Mouse (Mus musculus) forebrain, embryonic 16.5 days (tissue): ENCODE measurements at regions not wholly inside any gene's neighbourhood (a gene's known extent, or its start where the extent isn't known, plus 50 kb on each side); places are given as distances from the start of the nearest gene placed in this dataset.
"Not testable (repeated sequence)": the region's sequence is repeated elsewhere in the genome, so short reads cannot be mapped to it uniquely, and the experiment has no call there.

Experiments
- ATAC-seq: fragments of 200-750 bp; cut with Nextera tagmentation; 2 replicates; pipeline ENCODE4 v1.8.0; 2017; ENCODE audit warnings: mild to moderate bottlenecking, moderate library complexity
- H3K27ac ChIP-seq: fragments of 300-500 bp; sonication (generic); 2 replicates; pipeline ENCODE4 v1.5.1; 2014; ENCODE audit warnings: low read length, control low read depth
- H3K27me3 ChIP-seq: fragments of 300-500 bp; sonication (generic); replicated peaks from 2 replicates; pipeline ENCODE4 v1.6.1; 2014; ENCODE audit warnings: low read length; ENCODE audit not compliant: control insufficient read depth, insufficient read depth
- H3K36me3 ChIP-seq: fragments of 300-500 bp; sonication (generic); 2 replicates; pipeline ENCODE4 v1.6.1; 2014; ENCODE audit not compliant: control insufficient read depth, insufficient read depth
- H3K4me1 ChIP-seq: fragments of 300-500 bp; sonication (generic); replicated peaks from 2 replicates; pipeline ENCODE4 v1.6.1; 2014; ENCODE audit warnings: low read length; ENCODE audit not compliant: control insufficient read depth, insufficient read depth
- H3K4me2 ChIP-seq: fragments of 300-500 bp; sonication (generic); 2 replicates; pipeline ENCODE4 v1.6.1; 2014; ENCODE audit warnings: mild to moderate bottlenecking, low read length, control low read depth
- H3K4me3 ChIP-seq: fragments of 300-500 bp; sonication (generic); replicated peaks from 2 replicates; pipeline ENCODE4 v1.5.1; 2014; ENCODE audit warnings: mild to moderate bottlenecking, low read length, control low read depth
- H3K9ac ChIP-seq: fragments of 300-500 bp; sonication (generic); replicated peaks from 2 replicates; pipeline ENCODE4 v1.6.1; 2014; ENCODE audit warnings: low read depth, low read length, control low read depth
- H3K9me3 ChIP-seq: fragments of 300-500 bp; sonication (generic); 2 replicates; pipeline ENCODE4 v1.6.1; 2016; ENCODE audit warnings: low read length; ENCODE audit not compliant: control insufficient read depth
- WGBS: fragments of 180-500 bp; shearing (Covaris S2); extraction: QIAGEN DNeasy Blood & Tissue Kit; methylation state at CpG from one replicate; pipeline ENCODE4 v1.1.7; 2014; 5-methylcytosine and 5-hydroxymethylcytosine counted together

DNA sequence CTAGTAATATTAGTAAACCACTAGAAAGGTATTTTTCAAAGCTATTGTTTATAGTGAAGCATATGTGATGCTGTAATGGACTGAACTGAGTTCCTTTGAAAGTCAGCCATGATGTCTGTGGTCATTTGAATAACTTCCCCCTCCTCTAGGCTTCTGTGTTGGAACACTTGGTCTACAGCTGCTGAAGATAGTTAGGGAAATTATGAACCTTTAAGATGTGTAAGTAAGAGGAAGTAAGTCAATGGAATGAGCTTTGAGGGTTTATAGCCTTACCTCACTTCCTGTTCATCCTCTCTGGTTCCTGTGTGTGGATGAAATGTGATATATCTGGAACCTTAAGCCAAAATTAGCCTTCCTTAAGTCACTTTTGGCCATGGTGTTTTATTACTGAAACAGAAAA, 145.7 kb upstream of the Tmem229a start:
- Histone ChIP-seq H3K27ac (no peak overlapping the region), H3K4me3 (no peak overlapping the region), H3K9me3 (no peaks in the 10 kb centered on the region), H3K4me2 (no peak overlapping the region), H3K27me3 (no peaks in the 10 kb centered on the region), H3K9ac (no peak overlapping the region), H3K36me3 (no peaks in the 10 kb centered on the region), H3K4me1 (no peaks in the 10 kb centered on the region)
- ATAC-seq: no peak

DNA sequence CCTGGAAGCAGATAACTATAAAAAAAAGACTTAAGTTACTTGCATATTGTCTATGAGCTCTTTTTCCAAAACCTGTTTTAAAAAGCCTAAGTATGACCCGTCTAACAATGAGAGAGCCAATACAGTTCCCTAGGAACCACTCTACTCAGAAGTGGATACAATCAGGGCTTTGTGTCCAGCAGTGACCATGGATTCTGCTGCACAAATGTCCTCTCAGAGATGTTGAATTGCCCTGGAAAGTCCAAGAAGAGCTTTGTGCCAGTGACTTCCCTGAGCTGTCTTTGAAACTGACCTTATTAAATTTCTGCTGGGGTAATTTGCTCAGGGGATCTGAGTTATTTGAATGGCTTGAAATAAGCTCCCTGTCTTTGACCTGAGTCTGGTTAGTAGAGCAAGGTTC, 131.1 kb upstream of the Tmem229a start:
- no peak overlapping the region for H3K4me2 ChIP-seq
- no peaks in the 10 kb centered on the region for H3K36me3 ChIP-seq
- no peak overlapping the region for H3K4me3 ChIP-seq
- WGBS: 68% methylated on average over 1 of the region's 1 CpGs
- no peak overlapping the region for H3K27ac ChIP-seq
- no peaks in the 10 kb centered on the region for H3K27me3 ChIP-seq
- H3K9ac ChIP-seq: no peak overlapping the region
- no peaks in the 10 kb centered on the region for H3K9me3 ChIP-seq
- H3K4me1 ChIP-seq: no peaks in the 10 kb centered on the region
- no peak for ATAC-seq

DNA sequence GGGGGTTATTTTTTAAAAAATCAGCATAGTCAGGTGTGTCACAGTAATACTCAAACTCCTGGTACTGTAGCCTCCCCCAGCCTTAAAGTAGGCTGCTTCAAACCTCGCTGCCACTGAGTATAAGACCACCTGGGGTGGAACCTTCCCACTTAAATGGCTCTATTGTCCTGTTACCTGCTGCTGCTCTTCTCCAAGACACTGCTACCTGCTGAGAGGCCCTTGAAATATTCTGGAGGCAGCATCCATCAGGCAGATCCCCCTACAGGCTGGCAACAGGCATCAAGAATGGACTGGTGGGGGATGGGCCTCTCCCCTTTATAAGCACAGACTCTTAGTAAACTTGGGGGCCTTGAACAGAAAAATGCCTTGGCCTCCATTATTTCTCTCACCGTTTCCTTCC, 129.8 kb upstream of the Tmem229a start:
- ATAC-seq: no peak
- no peaks in the 10 kb centered on the region for H3K36me3 ChIP-seq
- H3K4me2 ChIP-seq: no peak overlapping the region

DNA sequence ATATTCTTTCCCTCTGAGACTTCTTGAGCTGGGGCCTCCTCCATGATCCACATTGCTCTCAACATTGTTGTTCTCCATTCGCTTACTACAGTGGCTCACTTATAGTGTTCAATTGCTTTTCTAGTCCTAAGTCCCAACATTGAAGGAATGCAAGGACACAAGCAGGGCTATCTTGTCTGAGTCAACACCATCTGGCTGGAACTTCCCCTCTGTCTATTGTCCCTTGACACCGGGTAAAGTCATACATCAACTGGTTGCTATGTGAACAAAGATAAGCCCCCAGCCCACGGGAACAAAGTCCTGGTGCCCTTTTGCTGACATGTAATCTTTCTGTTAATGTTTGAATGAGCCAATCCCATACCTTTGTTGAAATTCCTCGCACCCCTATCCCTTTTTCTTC, 129.2 kb upstream of the Tmem229a start:
- H3K9me3 ChIP-seq, ATAC-seq: not testable (repeated sequence)
- WGBS: 79% methylated on average over 4 of the region's 4 CpGs

More for the DNA sequence above, 129.8 kb upstream of the Tmem229a start:
- H3K9ac ChIP-seq: no peak overlapping the region
- 75% methylated on average over 2 of the region's 2 CpGs for WGBS
- no peaks in the 10 kb centered on the region for H3K9me3 ChIP-seq
- no peaks in the 10 kb centered on the region for H3K4me1 ChIP-seq
- no peak overlapping the region for H3K4me3 ChIP-seq
- no peaks in the 10 kb centered on the region for H3K27me3 ChIP-seq
- no peak overlapping the region for H3K27ac ChIP-seq

DNA sequence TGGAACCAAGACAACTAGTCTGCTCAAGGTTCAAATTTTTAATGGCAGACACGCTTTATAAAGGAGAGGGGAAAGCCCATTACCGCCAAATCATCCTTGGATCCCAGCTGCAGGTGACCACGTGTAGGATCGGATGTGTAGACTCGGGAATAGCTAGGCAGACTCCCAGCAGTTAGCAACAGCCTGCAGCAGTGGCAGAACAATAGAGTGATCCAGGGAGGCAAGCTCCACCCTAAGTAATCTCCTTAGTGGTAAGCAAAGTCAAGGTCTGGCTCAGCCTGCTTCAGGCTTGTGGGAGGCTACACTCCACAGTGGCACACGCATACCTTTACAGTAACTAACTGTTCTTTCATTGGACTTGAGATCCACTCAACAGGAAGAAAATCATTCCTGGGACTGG, 109.8 kb upstream of the Tmem229a start:
- Histone ChIP-seq H3K9me3 (no peaks in the 10 kb centered on the region), H3K4me2 (no peak overlapping the region), H3K27me3 (no peaks in the 10 kb centered on the region), H3K4me3 (no peak overlapping the region), H3K36me3 (no peaks in the 10 kb centered on the region), H3K27ac (no peak overlapping the region), H3K4me1 (no peaks in the 10 kb centered on the region), H3K9ac (no peak overlapping the region)
- WGBS: 42% methylated on average over 6 of the region's 6 CpGs
- no peak for ATAC-seq

More for the DNA sequence above, 129.2 kb upstream of the Tmem229a start:
- H3K9ac ChIP-seq, H3K4me1 ChIP-seq, H3K36me3 ChIP-seq, H3K27ac ChIP-seq, H3K4me2 ChIP-seq, H3K4me3 ChIP-seq, H3K27me3 ChIP-seq: not testable (repeated sequence)

DNA sequence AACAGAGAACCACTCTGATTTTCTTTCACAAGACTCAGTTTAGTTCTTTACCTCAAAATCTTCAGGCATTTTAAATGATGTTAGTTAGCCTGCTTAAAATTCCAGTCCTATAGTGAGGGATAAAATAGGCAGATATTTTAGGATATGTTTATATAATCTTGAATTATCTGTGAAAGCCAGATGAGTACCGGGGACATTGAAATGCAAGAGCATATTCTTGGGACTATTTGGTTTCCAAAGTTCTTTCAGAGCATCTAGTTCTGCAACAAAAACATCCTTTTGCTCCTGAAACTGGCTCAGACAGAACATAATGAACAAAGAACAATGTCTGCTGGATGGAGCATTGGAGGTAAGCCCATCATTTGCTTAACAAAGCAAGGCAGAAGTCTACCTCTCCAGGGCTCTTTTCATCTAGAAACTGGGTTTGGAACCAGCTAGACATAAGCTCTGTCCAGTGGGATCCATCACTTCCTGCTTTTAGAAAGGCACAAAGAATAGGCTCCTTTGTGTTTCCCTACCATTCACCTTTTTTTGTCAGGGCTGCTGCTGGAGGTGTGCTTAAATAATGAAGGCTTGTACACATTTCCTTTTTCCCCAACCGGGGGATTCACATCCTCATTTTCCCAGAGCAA, 76.9 kb upstream of the Tmem229a start:
- Histone ChIP-seq H3K4me3 (no peak overlapping the region), H3K27me3 (no peaks in the 10 kb centered on the region), H3K9me3 (no peaks in the 10 kb centered on the region), H3K36me3 (no peaks in the 10 kb centered on the region), H3K9ac (no peak overlapping the region), H3K27ac (no peak overlapping the region), H3K4me2 (no peak overlapping the region), H3K4me1 (no peaks in the 10 kb centered on the region)
- WGBS: 11% methylated on average over 2 of the region's 2 CpGs
- no peak for ATAC-seq

DNA sequence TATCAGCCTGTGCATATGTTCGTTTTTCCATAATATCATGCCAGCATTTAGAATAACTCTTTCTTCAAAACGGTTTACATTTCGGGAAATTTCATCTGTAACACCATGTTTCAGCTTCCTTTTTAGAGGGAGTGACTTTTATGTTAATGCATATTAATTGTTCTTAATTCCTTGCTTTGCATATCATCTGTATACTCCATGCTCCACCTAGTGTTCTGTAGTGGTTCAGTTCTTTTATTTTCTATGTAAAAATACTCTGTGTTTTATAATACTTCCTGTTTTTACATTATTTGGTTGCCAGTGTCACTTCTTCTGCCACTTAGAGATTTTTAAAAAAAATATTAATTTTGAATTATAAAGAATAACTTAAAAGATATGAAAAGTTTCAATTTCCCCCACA, 70.9 kb upstream of the Tmem229a start:
- H3K4me1 ChIP-seq: no peaks in the 10 kb centered on the region
- no peak for ATAC-seq
- H3K4me2 ChIP-seq: no peak overlapping the region
- H3K9ac ChIP-seq: no peak overlapping the region
- 87% methylated on average over 3 of the region's 3 CpGs for WGBS
- no peak overlapping the region for H3K4me3 ChIP-seq
- no peaks in the 10 kb centered on the region for H3K27me3 ChIP-seq
- no peaks in the 10 kb centered on the region for H3K36me3 ChIP-seq
- no peaks in the 10 kb centered on the region for H3K9me3 ChIP-seq
- no peak overlapping the region for H3K27ac ChIP-seq

DNA sequence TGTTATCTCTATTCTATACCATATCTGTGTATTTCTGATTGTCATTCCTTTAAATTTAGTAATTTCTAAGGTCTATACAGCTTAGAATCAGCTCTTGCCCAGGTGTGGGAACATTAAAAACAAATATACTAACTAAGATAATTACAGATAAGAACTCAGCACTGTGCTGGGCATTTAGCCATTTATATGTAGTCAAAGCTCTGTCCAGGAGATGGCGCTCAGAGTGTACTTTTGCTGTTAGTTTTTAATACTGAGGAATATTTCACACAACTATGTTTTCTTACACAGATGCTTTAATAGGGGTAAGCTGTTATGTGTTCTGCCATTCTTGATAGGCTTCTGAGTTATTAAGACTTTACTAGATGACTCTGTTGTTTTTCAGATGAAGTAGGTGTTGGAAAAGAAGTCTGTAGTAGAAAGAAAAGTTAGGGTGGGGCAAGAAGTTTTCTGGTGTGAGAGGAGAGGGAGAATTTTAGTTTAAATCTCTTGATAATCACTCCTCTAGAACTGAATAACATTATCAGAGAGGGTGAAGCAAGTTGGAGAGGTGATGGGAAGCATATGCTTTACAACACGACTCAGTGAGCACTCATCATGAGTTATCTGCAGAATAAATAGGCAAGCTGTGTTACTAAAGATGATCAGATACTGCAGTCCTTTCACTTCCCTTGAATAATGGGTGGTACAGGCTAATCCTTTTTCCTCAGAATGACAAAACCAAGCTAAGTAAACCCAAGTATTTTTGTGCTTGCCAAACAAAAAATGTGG, 64.1 kb upstream of the Tmem229a start:
- ATAC-seq: peak; percentile 82
- Histone ChIP-seq H3K4me2 (no peak overlapping the region), H3K27me3 (no peaks in the 10 kb centered on the region), H3K27ac (no peak overlapping the region), H3K9me3 (no peaks in the 10 kb centered on the region), H3K4me3 (no peak overlapping the region), H3K9ac (no peak overlapping the region), H3K36me3 (no peaks in the 10 kb centered on the region), H3K4me1 (no peaks in the 10 kb centered on the region)
- 10% methylated on average over 2 of the region's 2 CpGs for WGBS

DNA sequence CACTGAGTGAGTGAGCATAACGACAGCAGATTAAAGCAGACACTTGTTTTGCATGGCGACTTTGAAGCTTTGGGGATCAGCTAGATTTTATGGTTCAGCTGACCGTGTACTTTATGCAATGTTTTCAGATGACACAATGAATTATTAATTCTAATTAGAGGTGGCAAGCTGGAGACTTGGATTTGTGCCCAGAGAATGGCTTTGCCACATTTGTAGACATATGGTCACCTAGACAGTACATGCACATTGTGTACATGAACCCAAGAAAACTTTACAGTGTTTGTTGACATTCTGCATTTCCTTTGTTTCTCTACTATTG, 57.1 kb upstream of the Tmem229a start:
- Histone ChIP-seq H3K27ac (no peak overlapping the region), H3K9ac (no peak overlapping the region), H3K27me3 (no peaks in the 10 kb centered on the region), H3K4me3 (no peak overlapping the region), H3K4me2 (no peak overlapping the region), H3K4me1 (peaks cover 4% of the 10 kb centered on the region; the same call in 1 of the 2 replicates), H3K36me3 (no peaks in the 10 kb centered on the region), H3K9me3 (no peaks in the 10 kb centered on the region)
- peak; percentile 73; the same call in 1 of the 2 replicates for ATAC-seq
- 16% methylated on average over 3 of the region's 3 CpGs for WGBS
